Mouse (Mus musculus) embryonic facial prominence, embryonic 15.5 days (tissue): ENCODE results near the gene Foxj3. TPM values are rescaled to one million over a fixed set of nuclear protein-coding genes. Genes with fewer than 3 reads are reported as not detected.

ENCODE experiments used
- ATAC-seq: fragments of 200-750 bp; cut with Nextera tagmentation; 2 replicates; pipeline ENCODE4 v1.8.0; 2017; ENCODE audit warnings: low read depth, moderate TSS enrichment; ENCODE audit not compliant: insufficient number of reproducible peaks, low FRiP score, low TSS enrichment
- H3K27ac ChIP-seq: fragments of 300-500 bp; sonication (generic); replicated peaks from 2 replicates; pipeline ENCODE4 v1.5.1; 2015; ENCODE audit warnings: mild to moderate bottlenecking, inconsistent platforms
- H3K27me3 ChIP-seq: fragments of 300-500 bp; sonication (generic); 2 replicates; pipeline ENCODE4 v1.6.1; 2015; ENCODE audit warnings: inconsistent platforms
- H3K36me3 ChIP-seq: fragments of 300-500 bp; sonication (generic); 2 replicates; pipeline ENCODE4 v1.6.1; 2015; ENCODE audit warnings: mild to moderate bottlenecking, inconsistent platforms
- H3K4me1 ChIP-seq: fragments of 300-500 bp; sonication (generic); 2 replicates; pipeline ENCODE4 v1.6.1; 2015; ENCODE audit warnings: inconsistent platforms
- H3K4me2 ChIP-seq: fragments of 300-500 bp; sonication (generic); replicated peaks from 2 replicates; pipeline ENCODE4 v1.6.1; 2015; ENCODE audit warnings: mild to moderate bottlenecking, inconsistent platforms
- H3K4me3 ChIP-seq: fragments of 300-500 bp; sonication (generic); replicated peaks from 2 replicates; pipeline ENCODE4 v1.5.1; 2015; ENCODE audit warnings: mild to moderate bottlenecking, inconsistent platforms
- H3K9ac ChIP-seq: fragments of 300-500 bp; sonication (generic); 2 replicates; pipeline ENCODE4 v1.6.1; 2015; ENCODE audit warnings: inconsistent platforms
- H3K9me3 ChIP-seq: fragments of 300-500 bp; sonication (generic); replicated peaks from 2 replicates; pipeline ENCODE4 v1.6.1; 2016; ENCODE audit warnings: inconsistent platforms
- WGBS: fragments of 180-500 bp; shearing (Covaris S2); methylation state at CpG from one replicate; pipeline ENCODE4 v1.1.7; 2015; 5-methylcytosine and 5-hydroxymethylcytosine counted together
- polyA plus RNA-seq: library from polyadenylated mRNA; unstranded; fragments of >200 nt; fragmentation: Nextera tagmentation; extraction: Ambion mirVana; gene quantifications from 2 replicates; pipeline ENCODE4 v1.2.1, GENCODE M21; 2015

Gene Foxj3
- polyA plus RNA-seq, 1 experiment from 2014 or later: 26.1 TPM

DNA sequence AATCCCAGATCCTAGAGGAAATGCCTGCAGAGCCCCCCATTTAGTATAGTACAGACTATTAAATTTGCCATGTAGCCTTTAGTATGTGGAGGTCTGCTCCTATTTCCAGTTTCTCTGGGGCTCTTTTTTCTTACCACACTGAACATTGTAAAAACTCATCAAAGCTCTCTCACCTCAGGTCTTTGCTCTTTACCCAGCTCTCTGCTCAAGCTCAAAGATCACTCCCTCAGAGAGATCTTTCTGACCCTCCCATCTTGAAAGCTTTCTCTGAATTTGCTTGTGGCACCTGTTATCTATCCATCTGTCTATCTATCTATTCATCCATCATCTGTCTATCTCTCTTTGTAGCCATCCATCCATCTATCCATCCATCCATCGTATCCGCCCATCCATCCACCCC lies 128.4 kb downstream of the Foxj3 start:
- 88% methylated on average over 2 of the region's 2 CpGs for WGBS
- H3K27ac ChIP-seq: no peak overlapping the region
- no peak overlapping the region for H3K4me3 ChIP-seq
- no peaks in the 10 kb centered on the region for H3K4me1 ChIP-seq
- H3K27me3 ChIP-seq: no peaks in the 10 kb centered on the region
- no peaks in the 10 kb centered on the region for H3K9me3 ChIP-seq
- H3K9ac ChIP-seq: no peak overlapping the region
- no peaks in the 10 kb centered on the region for H3K36me3 ChIP-seq
- ATAC-seq: no peak
- no peak overlapping the region for H3K4me2 ChIP-seq

DNA sequence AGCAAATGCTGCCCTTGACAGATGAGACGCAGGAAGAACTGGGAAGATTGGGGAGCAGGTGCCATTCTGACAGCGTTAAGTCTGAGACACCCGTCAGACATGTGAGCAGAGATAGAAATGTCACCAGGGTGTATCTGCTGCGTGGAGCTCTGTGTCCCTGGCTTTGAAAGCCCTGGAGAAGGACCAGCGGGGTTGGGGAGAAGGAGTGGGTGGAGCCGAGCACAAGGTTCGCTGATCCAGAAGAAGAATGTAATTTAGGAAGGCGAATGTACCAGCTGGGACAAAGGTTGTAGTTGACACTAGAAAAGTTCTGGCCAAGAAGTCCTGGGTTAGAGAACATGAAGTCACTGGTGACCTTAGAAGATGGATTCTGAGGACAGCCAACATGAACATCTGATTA lies 129.3 kb downstream of the Foxj3 start:
- Histone ChIP-seq H3K4me2 (no peak overlapping the region), H3K4me1 (no peaks in the 10 kb centered on the region), H3K9ac (no peak overlapping the region), H3K4me3 (no peak overlapping the region), H3K27me3 (no peaks in the 10 kb centered on the region), H3K9me3 (no peaks in the 10 kb centered on the region), H3K36me3 (no peaks in the 10 kb centered on the region), H3K27ac (no peak overlapping the region)
- 50% methylated on average over 8 of the region's 8 CpGs for WGBS
- ATAC-seq: no peak

DNA sequence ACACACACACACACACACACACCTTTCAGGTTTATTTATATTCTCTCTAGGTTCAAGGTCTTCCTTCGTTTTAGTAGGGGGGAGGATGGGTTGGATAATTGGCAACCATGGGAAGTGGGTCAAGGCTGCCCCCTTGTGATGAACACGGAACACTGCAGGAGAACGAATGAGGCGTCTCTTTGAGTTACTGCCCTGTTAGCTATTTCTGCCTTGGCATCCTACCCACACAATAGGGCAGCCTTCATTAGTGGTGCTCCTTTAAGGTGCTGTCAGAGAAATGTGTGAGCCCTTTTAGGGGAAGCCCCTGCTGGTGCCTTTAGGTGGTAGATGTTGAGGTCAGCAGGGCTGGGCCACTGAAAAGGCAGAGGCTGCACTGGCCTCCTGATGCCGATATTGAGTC lies 130.7 kb downstream of the Foxj3 start:
- no peaks in the 10 kb centered on the region for H3K27me3 ChIP-seq
- no peak overlapping the region for H3K4me2 ChIP-seq
- no peak overlapping the region for H3K9ac ChIP-seq
- 21% methylated on average over 5 of the region's 5 CpGs for WGBS
- no peaks in the 10 kb centered on the region for H3K36me3 ChIP-seq
- H3K27ac ChIP-seq: no peak overlapping the region
- H3K4me3 ChIP-seq: no peak overlapping the region
- ATAC-seq: no peak
- no peaks in the 10 kb centered on the region for H3K4me1 ChIP-seq
- H3K9me3 ChIP-seq: no peaks in the 10 kb centered on the region

DNA sequence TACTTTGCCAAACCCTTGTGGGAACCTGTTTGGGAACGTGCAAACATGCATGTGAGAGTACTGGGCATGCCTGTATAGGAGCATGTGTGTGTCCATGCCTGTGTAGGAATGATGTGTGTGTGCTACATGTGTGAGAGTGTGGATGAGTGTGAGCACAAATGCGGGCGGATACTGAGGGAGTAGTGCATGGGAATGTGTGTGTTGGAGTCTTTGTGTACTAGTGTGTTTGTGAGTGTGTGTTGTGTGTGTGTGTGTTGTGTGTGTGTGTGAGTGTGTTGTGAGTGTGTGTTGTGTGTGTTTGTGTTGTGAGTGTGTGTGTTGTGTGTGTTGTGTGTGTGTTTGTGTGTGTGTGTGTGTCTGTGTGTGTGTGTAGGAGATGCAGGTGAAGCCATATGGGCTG lies 131.4 kb downstream of the Foxj3 start:
- Histone ChIP-seq H3K27ac (no peak overlapping the region), H3K9me3 (no peaks in the 10 kb centered on the region), H3K27me3 (no peaks in the 10 kb centered on the region), H3K4me2 (no peak overlapping the region), H3K36me3 (no peaks in the 10 kb centered on the region), H3K4me3 (no peak overlapping the region), H3K4me1 (no peaks in the 10 kb centered on the region), H3K9ac (no peak overlapping the region)
- ATAC-seq: no peak
- WGBS: 88% methylated on average over 3 of the region's 3 CpGs

DNA sequence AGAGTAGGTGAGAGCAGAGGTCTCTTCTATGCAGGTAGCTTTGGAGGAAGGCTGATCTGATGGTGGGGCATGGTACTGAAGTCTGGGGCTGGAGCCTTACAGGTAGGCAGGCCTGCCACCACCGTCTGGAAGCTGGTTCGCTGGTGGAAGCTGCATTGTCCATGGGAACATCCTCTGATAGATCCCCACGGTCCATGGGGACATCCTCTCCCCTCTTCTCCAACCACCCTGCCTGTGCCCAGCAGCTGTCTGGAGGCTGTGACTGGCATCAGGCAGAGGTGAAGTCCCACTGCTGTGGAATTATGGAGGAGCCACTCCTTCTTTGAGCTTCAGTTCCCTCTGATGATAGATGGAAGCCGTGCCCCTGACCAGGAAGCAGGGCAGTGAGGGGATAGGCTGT lies 131.8 kb downstream of the Foxj3 start:
- Histone ChIP-seq H3K36me3 (no peaks in the 10 kb centered on the region), H3K27ac (no peak overlapping the region), H3K9ac (no peak overlapping the region), H3K4me1 (no peaks in the 10 kb centered on the region), H3K9me3 (no peaks in the 10 kb centered on the region), H3K4me3 (no peak overlapping the region), H3K27me3 (no peaks in the 10 kb centered on the region), H3K4me2 (no peak overlapping the region)
- WGBS: 75% methylated on average over 4 of the region's 4 CpGs
- ATAC-seq: no peak

DNA sequence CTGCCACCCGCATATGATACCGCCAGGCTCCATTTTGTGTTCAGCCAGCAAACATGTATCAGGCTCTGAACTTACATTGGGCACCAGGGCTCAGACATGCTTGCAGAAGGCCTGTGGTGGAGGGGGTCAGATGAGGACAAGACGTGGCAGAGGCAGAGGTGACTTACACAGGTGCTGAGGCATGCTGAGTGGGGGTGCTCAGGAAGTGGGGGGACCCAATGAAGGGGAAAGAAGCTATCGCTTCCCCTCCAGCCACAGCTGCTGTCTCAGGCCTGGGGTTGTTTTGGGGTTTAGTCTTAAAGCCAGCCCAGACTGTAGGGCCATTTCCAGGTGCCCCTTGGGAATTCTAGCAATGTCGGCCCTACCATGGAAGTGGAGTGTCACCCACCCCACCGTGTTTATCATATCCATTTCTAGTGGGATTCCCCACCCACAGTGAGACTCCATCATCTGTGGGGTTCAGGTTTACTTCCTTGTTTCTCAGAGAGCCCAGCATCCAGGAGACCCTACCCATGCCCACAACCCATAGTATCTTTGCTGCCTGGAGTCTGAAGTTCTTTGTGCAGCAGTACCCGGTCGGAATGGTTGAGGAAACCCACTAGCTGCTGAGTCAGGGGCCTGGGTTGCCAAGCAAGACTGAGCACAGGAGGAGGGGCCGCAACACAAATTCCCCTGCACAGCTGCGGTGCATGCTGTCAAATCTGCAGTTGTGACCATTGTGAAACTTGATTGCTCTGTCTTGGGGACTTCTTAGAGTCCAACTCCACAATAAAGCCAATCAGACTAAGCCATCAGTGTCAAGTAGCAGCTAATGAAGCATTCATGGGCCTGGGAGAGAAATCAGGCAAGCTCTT lies 132.8 kb downstream of the Foxj3 start:
- H3K27ac ChIP-seq: no peak overlapping the region
- ATAC-seq: no peak
- H3K36me3 ChIP-seq: no peaks in the 10 kb centered on the region
- no peak overlapping the region for H3K4me2 ChIP-seq
- H3K27me3 ChIP-seq: no peaks in the 10 kb centered on the region
- 58% methylated on average over 10 of the region's 10 CpGs for WGBS
- no peak overlapping the region for H3K9ac ChIP-seq
- no peak overlapping the region for H3K4me3 ChIP-seq
- no peaks in the 10 kb centered on the region for H3K9me3 ChIP-seq
- H3K4me1 ChIP-seq: no peaks in the 10 kb centered on the region

DNA sequence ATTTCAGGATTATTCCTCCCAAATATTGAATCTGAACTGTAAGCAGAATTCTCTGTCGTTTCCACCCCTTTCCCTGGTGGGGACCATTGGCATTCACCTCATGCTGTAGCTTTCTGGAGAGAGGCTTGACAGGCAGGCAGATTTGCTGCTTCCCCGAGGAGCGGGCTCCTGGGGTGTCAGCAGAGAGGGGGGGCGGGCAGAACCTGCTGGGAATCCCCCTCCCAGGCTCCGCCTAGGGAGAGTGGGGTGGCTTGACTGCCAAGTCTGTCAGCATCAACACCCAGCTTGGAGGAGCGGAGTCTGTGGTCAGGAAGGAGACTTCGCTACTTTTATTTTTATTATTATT lies 133.4 kb downstream of the Foxj3 start:
- no peak overlapping the region for H3K4me3 ChIP-seq
- H3K27ac ChIP-seq: no peak overlapping the region
- H3K9ac ChIP-seq: no peak overlapping the region
- H3K4me1 ChIP-seq: no peaks in the 10 kb centered on the region
- no peaks in the 10 kb centered on the region for H3K9me3 ChIP-seq
- WGBS: 52% methylated on average over 7 of the region's 7 CpGs
- H3K4me2 ChIP-seq: no peak overlapping the region
- ATAC-seq: no peak
- H3K36me3 ChIP-seq: no peaks in the 10 kb centered on the region
- H3K27me3 ChIP-seq: no peaks in the 10 kb centered on the region

DNA sequence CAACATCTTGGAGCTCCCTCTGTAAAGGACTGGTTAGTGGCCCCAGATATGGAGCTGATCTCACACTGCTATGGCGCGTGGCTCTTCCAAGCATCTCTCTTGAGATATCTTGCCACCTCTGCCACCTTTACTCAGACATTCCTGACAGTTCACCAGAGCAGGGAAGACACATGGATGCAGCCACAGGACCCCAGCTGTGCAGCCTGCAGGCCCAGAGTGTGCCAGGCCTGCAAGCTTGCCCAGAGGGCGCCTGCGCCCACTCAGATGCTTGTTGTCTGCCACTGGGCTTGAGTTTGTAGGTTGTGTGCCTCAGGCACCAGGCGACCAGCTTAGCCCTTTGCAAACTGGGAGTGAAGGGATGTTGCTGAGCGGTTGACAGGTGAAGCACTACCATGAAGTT lies 133.9 kb downstream of the Foxj3 start:
- no peak for ATAC-seq

DNA sequence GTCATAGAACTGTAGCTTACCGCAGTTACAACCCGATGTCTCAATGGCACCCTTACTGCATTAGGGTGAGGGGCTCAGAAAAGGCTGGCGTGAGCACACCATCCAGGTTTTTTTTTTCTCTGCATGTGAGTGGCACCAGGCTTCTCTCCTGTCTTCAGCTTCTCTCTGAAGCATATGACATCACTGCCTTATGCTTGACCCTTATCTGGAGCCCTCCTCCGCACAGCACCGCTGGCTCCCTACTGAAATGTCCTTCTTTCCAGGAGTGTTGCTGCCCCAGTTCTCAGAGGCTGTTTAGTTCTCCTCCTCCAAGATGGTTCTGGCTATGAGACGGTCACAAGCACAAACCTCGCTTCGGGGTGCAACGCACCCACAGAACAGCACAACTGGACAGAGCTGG lies 134.4 kb downstream of the Foxj3 start:
- Histone ChIP-seq H3K9me3 (no peaks in the 10 kb centered on the region), H3K27ac (no peak overlapping the region), H3K9ac (no peak overlapping the region), H3K27me3 (no peaks in the 10 kb centered on the region), H3K4me2 (no peak overlapping the region), H3K4me3 (no peak overlapping the region), H3K36me3 (no peaks in the 10 kb centered on the region), H3K4me1 (no peaks in the 10 kb centered on the region)
- ATAC-seq: no peak
- 89% methylated on average over 9 of the region's 9 CpGs for WGBS

More for the DNA sequence above, 133.9 kb downstream of the Foxj3 start:
- Histone ChIP-seq H3K9me3 (no peaks in the 10 kb centered on the region), H3K4me3 (no peak overlapping the region), H3K9ac (no peak overlapping the region), H3K4me1 (no peaks in the 10 kb centered on the region), H3K4me2 (no peak overlapping the region), H3K27ac (no peak overlapping the region), H3K36me3 (no peaks in the 10 kb centered on the region), H3K27me3 (no peaks in the 10 kb centered on the region)
- WGBS: 86% methylated on average over 6 of the region's 6 CpGs

DNA sequence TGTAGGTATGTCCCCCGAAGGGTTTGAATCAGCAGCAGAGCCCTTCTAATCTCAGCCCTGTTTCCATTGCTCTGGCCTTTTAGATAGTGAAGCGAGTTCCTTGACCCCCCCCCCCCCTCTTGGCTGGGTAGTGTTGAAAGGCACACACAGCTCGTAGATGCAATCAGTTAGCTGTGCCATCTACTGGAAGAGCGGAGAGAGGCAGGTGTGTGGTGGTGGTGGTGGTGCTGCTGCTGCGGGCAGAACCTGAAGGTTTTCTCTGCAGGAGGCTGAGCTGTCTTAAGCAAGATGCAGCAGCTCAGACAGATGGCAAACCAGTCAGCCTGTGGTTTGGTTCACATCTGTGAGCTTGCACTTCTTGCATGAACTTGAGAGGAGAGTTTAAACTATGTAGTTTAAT lies 135.9 kb downstream of the Foxj3 start:
- H3K4me2 ChIP-seq: no peak overlapping the region
- H3K4me1 ChIP-seq: no peaks in the 10 kb centered on the region
- H3K9me3 ChIP-seq: no peaks in the 10 kb centered on the region
- no peaks in the 10 kb centered on the region for H3K36me3 ChIP-seq
- H3K4me3 ChIP-seq: no peak overlapping the region
- H3K9ac ChIP-seq: no peak overlapping the region
- WGBS: 26% methylated on average over 5 of the region's 5 CpGs
- H3K27me3 ChIP-seq: no peaks in the 10 kb centered on the region
- H3K27ac ChIP-seq: no peak overlapping the region
- ATAC-seq: no peak
